Mouse (Mus musculus) erythroblast, embryonic 14.5 days (primary cell): Measurements from ENCODE around the gene Nxf1. TPM values are rescaled to one million over a fixed set of nuclear protein-coding genes. Genes with fewer than 3 reads are reported as not detected.

Source experiments
- H3K27me3 ChIP-seq: 2 replicates; pipeline ENCODE4 v1.6.1; 2012; ENCODE audit warnings: inconsistent platforms; ENCODE audit not compliant: control insufficient read depth
- H3K36me3 ChIP-seq: 2 replicates; pipeline ENCODE4 v1.6.1; 2012; ENCODE audit warnings: mild to moderate bottlenecking, inconsistent platforms; ENCODE audit not compliant: control insufficient read depth
- H3K4me1 ChIP-seq: 2 replicates; pipeline ENCODE4 v1.6.1; 2012; ENCODE audit warnings: inconsistent platforms; ENCODE audit not compliant: control insufficient read depth
- H3K4me3 ChIP-seq: replicated peaks from 2 replicates; pipeline ENCODE3; 2012; ENCODE audit warnings: moderate library complexity, mild to moderate bottlenecking, inconsistent platforms
- H3K9me3 ChIP-seq: 2 replicates; pipeline ENCODE4 v1.6.1; 2012; ENCODE audit warnings: low read length, inconsistent platforms, mixed read lengths; ENCODE audit not compliant: control insufficient read depth
- GATA1 ChIP-seq: IDR thresholded peaks from 2 replicates; pipeline ENCODE4 v1.6.1; 2012; ENCODE audit warnings: low read length, inconsistent platforms, mixed read lengths
- TAL1 ChIP-seq: IDR thresholded peaks from 3 replicates; pipeline ENCODE4 v1.6.1; 2012; ENCODE audit warnings: low read length, inconsistent platforms, mixed read lengths
- polyA plus RNA-seq: library from polyadenylated mRNA; stranded (reverse); fragments of >175 nt; gene quantifications from 2 replicates; pipeline ENCODE4 v1.2.3, GENCODE M21; 2012

The Nxf1 gene
- polyA plus RNA-seq, 1 experiment, result 3.0 TPM

DNA sequence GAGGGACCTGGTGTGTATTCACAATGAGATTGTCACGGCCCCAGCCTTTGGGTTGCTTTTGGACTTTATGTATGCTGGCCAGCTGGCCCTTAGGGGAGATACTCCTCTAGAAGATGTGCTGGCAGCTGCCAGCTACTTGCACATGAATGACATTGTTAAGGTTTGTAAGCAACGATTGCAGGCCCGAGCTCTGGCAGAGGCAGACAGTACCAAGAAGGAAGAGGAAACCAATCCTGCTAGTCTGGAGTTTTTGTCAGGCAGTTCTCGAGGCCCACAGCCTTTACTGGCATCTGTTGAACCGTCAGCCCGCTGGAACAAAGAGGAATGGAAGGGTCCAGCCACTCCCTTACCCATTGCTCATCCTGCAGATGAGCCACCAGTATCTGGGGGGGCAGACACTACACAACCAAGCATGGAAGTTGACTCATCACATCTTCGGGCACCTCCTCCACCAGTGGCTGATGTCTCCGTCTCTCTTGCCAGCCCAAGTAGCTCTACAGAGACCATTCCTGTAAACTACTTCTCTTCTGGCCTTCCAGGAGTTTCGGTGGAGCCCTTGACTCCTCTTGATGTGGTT lies 46.4 kb downstream of the Nxf1 start:
- H3K4me1 ChIP-seq, result peaks cover 58% of the 10 kb centered on the region
- TF ChIP-seq GATA1, result no peak
- no peak for TF ChIP-seq TAL1
- H3K27me3 ChIP-seq, result no peaks in the 10 kb centered on the region
- no peaks in the 10 kb centered on the region for H3K9me3 ChIP-seq
- H3K36me3 ChIP-seq, result peaks cover 47% of the 10 kb centered on the region
- peak overlapping the region; percentile 84 for H3K4me3 ChIP-seq

DNA sequence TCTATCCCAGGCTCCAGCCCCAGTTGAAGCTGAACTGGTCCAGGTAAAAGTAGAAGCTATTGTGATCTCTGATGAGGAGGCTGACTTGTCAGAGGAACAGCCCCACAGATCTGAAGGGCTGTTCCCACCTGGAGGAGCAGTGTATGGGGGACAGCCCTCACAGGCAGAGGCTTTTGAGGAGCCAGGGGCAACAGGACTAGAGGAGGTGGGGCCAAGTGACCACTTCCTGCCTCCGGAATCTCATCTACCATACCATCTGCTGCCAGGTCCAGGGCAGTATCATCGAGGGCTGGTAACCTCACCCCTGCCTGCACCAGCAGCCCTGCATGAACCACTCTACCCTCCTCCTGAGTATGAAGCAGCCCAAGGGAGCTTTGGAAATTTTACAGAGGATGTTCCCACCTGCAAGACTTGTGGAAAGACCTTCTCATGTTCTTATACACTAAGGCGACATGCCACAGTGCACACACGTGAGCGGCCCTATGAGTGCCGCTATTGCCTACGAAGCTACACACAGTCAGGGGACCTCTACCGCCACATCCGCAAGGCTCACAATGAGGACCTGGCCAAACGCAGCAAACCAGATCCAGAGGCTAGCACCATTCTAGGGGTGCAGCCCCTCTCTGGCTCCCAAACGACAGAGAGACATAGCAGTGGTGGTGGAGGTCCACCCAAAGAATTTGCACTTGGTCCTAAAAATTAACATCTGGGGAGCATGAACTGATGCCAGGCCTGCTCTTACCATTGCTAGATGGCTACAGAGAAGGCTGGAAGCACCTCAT lies 47.2 kb downstream of the Nxf1 start:
- TF ChIP-seq GATA1 (no peak), TAL1 (no peak)
- Histone ChIP-seq H3K27me3 (no peaks in the 10 kb centered on the region), H3K36me3 (peaks cover 55% of the 10 kb centered on the region), H3K4me3 (no peak overlapping the region), H3K4me1 (peaks cover 51% of the 10 kb centered on the region), H3K9me3 (no peaks in the 10 kb centered on the region)

DNA sequence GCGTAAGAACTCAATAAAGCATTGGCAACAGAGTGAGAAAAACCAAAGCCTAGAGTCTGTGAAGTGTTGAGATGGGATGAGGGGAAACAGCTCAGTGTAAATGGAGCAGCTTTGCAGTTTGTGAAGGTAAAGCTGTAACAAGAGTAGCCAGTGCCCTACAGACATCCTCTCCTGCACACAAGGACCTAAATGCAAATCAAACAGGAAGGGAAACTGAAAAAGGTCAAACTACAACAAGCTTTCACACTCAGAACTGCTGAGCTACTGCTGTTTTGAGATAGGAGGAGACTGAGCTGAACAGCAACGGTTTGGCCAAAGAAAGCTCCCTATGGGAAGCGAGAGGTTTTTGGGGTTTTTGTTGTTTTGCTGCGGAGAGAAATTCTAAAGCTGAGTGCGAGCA lies 49.9 kb downstream of the Nxf1 start:
- peaks cover 32% of the 10 kb centered on the region for H3K4me1 ChIP-seq
- no peaks in the 10 kb centered on the region for H3K9me3 ChIP-seq
- no peaks in the 10 kb centered on the region for H3K27me3 ChIP-seq
- H3K36me3 ChIP-seq, result peaks cover 81% of the 10 kb centered on the region
- TF ChIP-seq TAL1, result no peak
- TF ChIP-seq GATA1, result no peak
- H3K4me3 ChIP-seq, result no peak overlapping the region

DNA sequence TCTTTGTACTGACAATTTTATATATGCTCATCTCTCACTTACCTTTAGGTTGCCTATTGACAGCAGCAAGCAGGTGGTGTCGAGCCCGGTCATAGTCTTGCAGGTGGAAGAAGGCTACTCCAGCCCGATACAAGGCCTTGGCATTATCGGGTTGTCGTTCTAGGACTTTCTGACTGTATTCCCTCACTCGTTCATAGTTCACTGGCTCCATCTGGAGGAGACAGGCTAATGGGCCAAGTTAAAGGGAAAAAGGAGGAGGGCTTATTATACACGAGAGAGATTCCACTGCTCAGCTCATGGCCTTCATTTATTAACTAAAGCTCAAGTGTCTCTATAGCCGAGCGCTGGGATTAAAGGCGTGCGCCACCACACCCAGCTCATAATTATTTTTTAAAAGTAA lies 58.9 kb downstream of the Nxf1 start:
- Histone ChIP-seq H3K27me3 (no peaks in the 10 kb centered on the region), H3K4me3 (no peak overlapping the region), H3K9me3 (no peaks in the 10 kb centered on the region), H3K36me3 (peaks cover 70% of the 10 kb centered on the region), H3K4me1 (peaks cover 37% of the 10 kb centered on the region)
- no peak for TF ChIP-seq TAL1
- no peak for TF ChIP-seq GATA1

DNA sequence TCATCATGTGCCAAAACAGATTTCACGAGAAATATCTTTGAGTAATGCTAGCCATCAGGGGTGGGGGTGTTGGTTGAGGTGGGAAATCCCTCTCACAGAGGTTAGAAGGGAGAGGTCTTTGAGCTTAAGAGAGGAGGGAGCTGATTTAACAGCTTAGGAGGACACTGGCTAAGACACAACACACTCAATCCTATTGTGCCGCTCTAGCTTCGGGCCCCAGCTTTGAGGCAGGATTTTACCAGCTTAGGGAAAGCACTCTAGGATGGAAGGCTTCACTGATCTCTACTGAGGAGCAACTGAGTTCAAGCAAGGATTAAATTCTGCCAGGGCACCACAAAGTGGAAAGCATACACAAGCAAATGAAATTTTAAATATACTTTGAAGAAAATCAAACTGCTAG lies 60.1 kb downstream of the Nxf1 start:
- Histone ChIP-seq H3K36me3 (peaks cover 71% of the 10 kb centered on the region), H3K4me3 (peak overlapping the region; percentile 100), H3K9me3 (no peaks in the 10 kb centered on the region), H3K27me3 (no peaks in the 10 kb centered on the region), H3K4me1 (peaks cover 40% of the 10 kb centered on the region)
- no peak for TF ChIP-seq TAL1
- no peak for TF ChIP-seq GATA1

DNA sequence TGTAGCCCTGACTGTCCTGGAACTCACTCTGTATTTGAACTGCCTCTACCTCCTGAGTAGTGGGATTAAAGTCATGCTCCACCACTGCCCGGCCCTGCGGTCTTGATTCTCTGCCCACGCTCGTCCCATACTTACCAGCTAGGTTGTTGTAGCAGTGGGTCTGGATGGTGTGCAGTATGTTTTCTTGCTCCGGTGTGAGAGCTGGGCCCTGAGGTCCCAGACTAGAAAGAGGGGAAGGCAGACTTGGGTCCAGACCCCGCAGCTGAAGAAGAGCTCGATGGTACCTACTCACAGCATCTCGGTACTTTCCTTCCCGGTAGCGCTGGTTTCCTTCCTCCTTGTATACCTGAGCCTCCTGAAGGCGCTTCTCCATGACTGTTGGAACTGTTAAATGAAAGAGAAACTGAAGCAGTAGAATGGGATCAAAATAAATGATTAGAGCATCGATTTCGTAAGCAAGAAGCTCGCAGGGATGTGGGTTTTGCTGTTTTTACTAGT lies 61.5 kb downstream of the Nxf1 start:
- peaks cover 71% of the 10 kb centered on the region for H3K36me3 ChIP-seq

DNA sequence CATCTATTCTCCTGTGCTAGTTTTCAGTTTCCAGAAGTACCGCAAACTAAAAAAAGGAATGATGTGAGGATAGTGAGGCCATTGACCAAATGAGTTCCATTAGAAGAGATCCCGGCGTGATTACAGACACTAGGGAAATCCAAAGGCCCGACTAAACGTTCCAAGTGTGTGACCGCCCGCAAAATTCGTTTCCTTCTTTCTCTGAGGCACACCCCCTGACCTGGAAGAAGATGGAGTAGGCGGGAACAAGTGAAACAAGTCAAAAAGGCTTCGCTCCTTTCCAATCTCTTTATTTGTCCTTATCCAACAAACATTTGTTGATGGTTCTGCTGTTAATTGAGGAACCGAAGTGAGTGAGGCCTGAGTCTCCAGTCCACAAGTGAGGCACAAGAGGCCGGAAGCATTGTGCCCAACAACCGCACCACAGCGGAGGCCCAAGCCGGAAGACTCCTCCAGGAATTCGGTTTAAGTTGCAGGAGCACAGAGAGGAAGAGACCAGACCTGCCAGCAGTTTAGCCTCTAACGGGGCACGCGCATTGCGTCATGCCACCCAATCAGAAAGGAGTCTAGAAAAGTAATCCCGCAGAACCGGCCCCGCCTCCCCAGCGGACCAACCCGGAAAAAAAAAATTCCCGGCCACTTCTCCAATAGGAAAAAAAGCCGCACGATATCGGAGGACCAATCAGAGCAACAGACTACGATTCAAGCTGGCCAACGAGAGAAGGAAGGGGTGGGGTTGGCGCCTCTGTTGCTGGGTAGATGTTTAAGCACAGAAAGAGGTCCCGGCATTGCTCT lies 62.1 kb downstream of the Nxf1 start, which contains the start of gene Ttc9c:
Gene Ttc9c, minus strand, starts transcription at position 533 of the 795 bp plus-strand sequence.
- peaks cover 71% of the 10 kb centered on the region for H3K36me3 ChIP-seq
- no peaks in the 10 kb centered on the region for H3K27me3 ChIP-seq
- no peaks in the 10 kb centered on the region for H3K9me3 ChIP-seq
- peak within 1 kb of the TSS; percentile 100 for H3K4me3 ChIP-seq
- TF ChIP-seq GATA1, result 0 out of 2 replicates have a peak, but pooled peaks have one; percentile 12
- no peak for TF ChIP-seq TAL1
- H3K4me1 ChIP-seq, result peaks cover 50% of the 10 kb centered on the region

More for the DNA sequence above, 61.5 kb downstream of the Nxf1 start:
- Histone ChIP-seq H3K4me3 (peak overlapping the region; percentile 100), H3K9me3 (no peaks in the 10 kb centered on the region), H3K4me1 (peaks cover 52% of the 10 kb centered on the region), H3K27me3 (no peaks in the 10 kb centered on the region)
- no peak for TF ChIP-seq TAL1
- TF ChIP-seq GATA1, result no peak

DNA sequence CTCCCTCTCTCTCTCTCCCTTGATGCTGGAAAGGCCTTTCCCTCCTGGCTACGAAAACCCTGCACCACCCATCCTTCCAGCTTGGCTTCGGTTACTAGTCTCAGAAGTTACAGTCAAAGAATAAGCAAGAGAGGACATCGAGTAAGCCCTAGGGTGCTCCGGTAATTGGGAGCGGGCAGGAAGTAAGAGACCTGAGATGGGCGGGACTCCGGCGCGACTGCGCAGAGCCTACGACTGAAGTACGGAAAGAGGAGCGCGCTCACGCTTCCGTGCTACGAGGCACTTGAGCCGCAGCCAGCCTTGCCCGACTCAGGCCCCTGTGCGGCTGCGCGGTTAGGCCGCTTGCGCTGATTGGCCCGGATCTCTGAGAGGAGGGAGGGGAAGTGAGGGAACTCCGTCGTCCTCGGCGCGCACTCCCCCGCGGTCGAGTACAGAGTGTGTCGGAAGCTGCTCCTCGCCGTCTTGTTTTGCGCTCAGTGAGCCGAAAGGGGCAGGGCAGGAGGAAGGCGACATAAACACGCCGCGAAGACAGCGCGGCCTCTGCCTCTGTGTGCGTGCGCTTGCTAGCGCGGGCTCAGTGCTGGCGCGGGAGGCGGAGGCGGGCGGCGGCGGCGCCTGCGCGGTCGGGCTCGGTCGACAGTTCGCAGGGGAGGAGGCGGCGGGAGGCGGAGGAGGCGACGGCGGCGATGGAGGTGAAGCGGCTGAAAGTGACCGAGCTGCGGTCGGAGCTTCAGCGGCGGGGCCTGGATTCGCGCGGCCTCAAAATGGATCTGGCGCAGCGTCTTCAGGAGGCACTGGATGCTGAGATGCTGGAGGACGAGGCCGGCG lies 62.9 kb downstream of the Nxf1 start, which contains the start of gene Hnrnpul2:
Gene Hnrnpul2, plus strand, starts transcription at position 415 of the 828 bp plus-strand sequence.
- no peak for TF ChIP-seq TAL1
- no peak for TF ChIP-seq GATA1
- Histone ChIP-seq H3K36me3 (peaks cover 72% of the 10 kb centered on the region), H3K9me3 (no peaks in the 10 kb centered on the region), H3K4me3 (peak within 1 kb of the TSS; percentile 100), H3K27me3 (no peaks in the 10 kb centered on the region), H3K4me1 (peaks cover 49% of the 10 kb centered on the region)

Other genes with a start within 250 kb of the Nxf1 start
- 0.01 TPM in 1 of 2 replicates, not detected in the other for gene Slc22a8, start 165.8 kb upstream of the Nxf1 start, polyA plus RNA-seq
- gene Slc22a6, start 139.0 kb upstream of the Nxf1 start, polyA plus RNA-seq, result not detected in 2 replicates
- gene Chrm1, start 93.3 kb upstream of the Nxf1 start, polyA plus RNA-seq, result 0.01 TPM in 1 of 2 replicates, not detected in the other
- gene Slc3a2, start 33.7 kb upstream of the Nxf1 start, polyA plus RNA-seq, result 33.5 and 37.4 TPM in 2 replicates
- gene Wdr74, start 21.2 kb upstream of the Nxf1 start, polyA plus RNA-seq, result 1.7 and 2.5 TPM in 2 replicates
- gene 1700092M07Rik, start 16.4 kb upstream of the Nxf1 start, polyA plus RNA-seq, result not detected in 2 replicates
- gene Stx5a, start 15.7 kb upstream of the Nxf1 start, polyA plus RNA-seq, result 3.3 and 3.6 TPM in 2 replicates
- gene Tmem223, start 13.9 kb downstream of the Nxf1 start, polyA plus RNA-seq, result 4.9 and 5.0 TPM in 2 replicates
- gene Tmem179b, start 17.4 kb downstream of the Nxf1 start, polyA plus RNA-seq, result 10.3 and 14.4 TPM in 2 replicates
- 4.1 and 4.7 TPM in 2 replicates for gene Taf6l, start 29.3 kb downstream of the Nxf1 start, polyA plus RNA-seq
- 0.36 and 0.84 TPM in 2 replicates for gene Polr2g, start 41.5 kb downstream of the Nxf1 start, polyA plus RNA-seq
- gene Zbtb3, start 45.5 kb downstream of the Nxf1 start, polyA plus RNA-seq, result 0.06 and 0.07 TPM in 2 replicates
- gene Ttc9c, start 62.3 kb downstream of the Nxf1 start, polyA plus RNA-seq, result 0.24 TPM in 2 replicates
- 8.6 and 10.2 TPM in 2 replicates for gene Hnrnpul2, start 62.9 kb downstream of the Nxf1 start, polyA plus RNA-seq
- 0.10 TPM in 1 of 2 replicates, not detected in the other for gene AC129217.1, start 72.7 kb downstream of the Nxf1 start, polyA plus RNA-seq
- gene Bscl2, start 80.4 kb downstream of the Nxf1 start, polyA plus RNA-seq, result 4.6 and 6.4 TPM in 2 replicates
- not detected in 2 replicates for gene Gng3, start 82.1 kb downstream of the Nxf1 start, polyA plus RNA-seq
- not detected in 2 replicates for gene Lrrn4cl, start 93.7 kb downstream of the Nxf1 start, polyA plus RNA-seq
- gene Ubxn1, start 114.4 kb downstream of the Nxf1 start, polyA plus RNA-seq, result 19.4 and 19.7 TPM in 2 replicates
- gene Uqcc3, start 123.8 kb downstream of the Nxf1 start, polyA plus RNA-seq, result 3.7 and 3.8 TPM in 2 replicates
- 0.01 and 0.03 TPM in 2 replicates for gene Lbhd1, start 126.7 kb downstream of the Nxf1 start, polyA plus RNA-seq
- gene Gm49403, start 126.9 kb downstream of the Nxf1 start, polyA plus RNA-seq, result not detected in 2 replicates
- 6.6 and 7.7 TPM in 2 replicates for gene 1810009A15Rik, start 131.8 kb downstream of the Nxf1 start, polyA plus RNA-seq
- not detected in 2 replicates for gene Gm49416, start 131.9 kb downstream of the Nxf1 start, polyA plus RNA-seq
- 3.1 and 3.7 TPM in 2 replicates for gene Ints5, start 135.9 kb downstream of the Nxf1 start, polyA plus RNA-seq
- 1.9 and 2.5 TPM in 2 replicates for gene Ganab, start 141.0 kb downstream of the Nxf1 start, polyA plus RNA-seq
- gene B3gat3, start 163.3 kb downstream of the Nxf1 start, polyA plus RNA-seq, result 15.8 and 16.4 TPM in 2 replicates
- 0.42 and 0.57 TPM in 2 replicates for gene Rom1, start 172.3 kb downstream of the Nxf1 start, polyA plus RNA-seq
- gene Eml3, start 172.5 kb downstream of the Nxf1 start, polyA plus RNA-seq, result 1.3 and 1.4 TPM in 2 replicates
- 2.2 and 3.4 TPM in 2 replicates for gene Mta2, start 184.8 kb downstream of the Nxf1 start, polyA plus RNA-seq
- 1.6 TPM in 2 replicates for gene Tut1, start 196.8 kb downstream of the Nxf1 start, polyA plus RNA-seq
- 5.4 and 8.2 TPM in 2 replicates for gene Eef1g, start 210.0 kb downstream of the Nxf1 start, polyA plus RNA-seq
- gene Ahnak, start 232.2 kb downstream of the Nxf1 start, polyA plus RNA-seq, result 0.01 and 0.05 TPM in 2 replicates